ENCODE assay signal across 8 mouse cellular contexts in genomic region chr17:70854021-70854420, GRCm38 (mm10). TPM values are rescaled to one million over a fixed set of nuclear protein-coding genes. Genes with fewer than 3 reads are reported as not detected.
DNase-seq lines count a peak whose midpoint lies in the region; ATAC-seq and TF ChIP-seq lines count a peak whose summit lies in the region.

No protein-coding gene starts in this region.

- peak overlapping the region; percentile 95; the same call in 1 of the 2 replicates for H3K27ac ChIP-seq in embryonic facial prominence, embryonic 11.5 days (replicated peaks; ENCODE audit: low read depth, low read length)
- H3K27ac ChIP-seq in limb, embryonic 10.5 days: peak overlapping the region; percentile 99
- peak overlapping the region; percentile 89; the same call in 1 of the 2 replicates for H3K27ac ChIP-seq in neural tube, embryonic 15.5 days (replicated peaks)
- H3K27ac ChIP-seq in layer of hippocampus, adult 2 months: no peak overlapping the region

- peak overlapping the region; percentile 91; the same call in 1 of the 2 replicates for H3K9ac ChIP-seq in embryonic facial prominence, embryonic 11.5 days (replicated peaks; ENCODE audit: low read length)
- no peak overlapping the region for H3K9ac ChIP-seq in neural tube, embryonic 15.5 days (replicated peaks)

- no peaks in the 10 kb centered on the region for H3K36me3 ChIP-seq in embryonic facial prominence, embryonic 11.5 days (replicated peaks; ENCODE audit: control insufficient read depth, insufficient read depth, low read depth, low read length)
- H3K36me3 ChIP-seq in limb, embryonic 10.5 days: no peaks in the 10 kb centered on the region
- no peaks in the 10 kb centered on the region for H3K36me3 ChIP-seq in neural tube, embryonic 15.5 days

- peak; percentile 22 for DNase-seq in lung, adult 2 months
- no peak for DNase-seq in lung, postnatal 14 days
- DNase-seq in embryonic facial prominence, embryonic 11.5 days (ENCODE audit: low spot score): peak; percentile 42
- peak; percentile 51 for DNase-seq in limb, embryonic 10.5 days (ENCODE audit: low spot score)
- DNase-seq in layer of hippocampus, postnatal 10 days (ENCODE audit: low spot score in 2 of 2): no peak
- DNase-seq in layer of hippocampus, adult 2 months (ENCODE audit: low spot score in 2 of 2): no peak

- 0 out of 2 replicates have a peak, but pooled peaks cover 2% of the 10 kb centered on the region for H3K4me1 ChIP-seq in lung, adult 2 months (ENCODE audit: control insufficient read depth, insufficient read depth, low read length)
- H3K4me1 ChIP-seq in embryonic facial prominence, embryonic 11.5 days (ENCODE audit: control insufficient read depth, insufficient read depth, low read length): no peaks in the 10 kb centered on the region; the same call in 1 of the 2 replicates
- H3K4me1 ChIP-seq in limb, embryonic 10.5 days: peaks cover 16% of the 10 kb centered on the region
- H3K4me1 ChIP-seq in neural tube, embryonic 15.5 days: peaks cover 49% of the 10 kb centered on the region

- no peak for TF ChIP-seq POLR2A in lung, adult 2 months (IDR thresholded peaks at IDR 0.05; ENCODE audit: borderline replicate concordance, extremely low read depth, low read depth, low read length)

- no peak for TF ChIP-seq CTCF in lung, adult 2 months (IDR thresholded peaks at IDR 0.05; ENCODE audit: insufficient read depth, low read length)
- no peak for TF ChIP-seq CTCF in layer of hippocampus, adult 2 months (conservative IDR thresholded peaks at IDR 0.05)

- H3K9me3 ChIP-seq in embryonic facial prominence, embryonic 11.5 days (replicated peaks; ENCODE audit: control insufficient read depth, low read length): no peaks in the 10 kb centered on the region
- H3K9me3 ChIP-seq in limb, embryonic 10.5 days (replicated peaks): no peaks in the 10 kb centered on the region
- H3K9me3 ChIP-seq in neural tube, embryonic 15.5 days (replicated peaks): no peaks in the 10 kb centered on the region

- WGBS in lung, adult 2 months: 35% methylated on average over 6 of the region's 6 CpGs
- WGBS in embryonic facial prominence, embryonic 11.5 days: 23% methylated on average over 6 of the region's 6 CpGs
- WGBS in limb, embryonic 10.5 days: 30% methylated on average over 6 of the region's 6 CpGs
- 27% methylated on average over 6 of the region's 6 CpGs for WGBS in neural tube, embryonic 15.5 days

- peak overlapping the region; percentile 91 for H3K4me2 ChIP-seq in embryonic facial prominence, embryonic 11.5 days (ENCODE audit: low read depth, low read length)
- peak overlapping the region; percentile 98 for H3K4me2 ChIP-seq in neural tube, embryonic 15.5 days

- ATAC-seq in embryonic facial prominence, embryonic 11.5 days (replicated peaks; ENCODE audit: insufficient number of reproducible peaks, low FRiP score, low TSS enrichment, low read depth): no peak
- ATAC-seq in neural tube, embryonic 15.5 days (ENCODE audit: low FRiP score): no peak
- no peak for ATAC-seq in cerebellum, adult (ENCODE audit: insufficient number of reproducible peaks, low FRiP score, low TSS enrichment)

- H3K27me3 ChIP-seq in embryonic facial prominence, embryonic 11.5 days (ENCODE audit: control insufficient read depth, insufficient read depth, low read length): no peaks in the 10 kb centered on the region
- no peaks in the 10 kb centered on the region for H3K27me3 ChIP-seq in limb, embryonic 10.5 days (ENCODE audit: low read depth, poor library complexity, severe bottlenecking)
- peaks cover 19% of the 10 kb centered on the region for H3K27me3 ChIP-seq in neural tube, embryonic 15.5 days (replicated peaks)

- no peak overlapping the region for H3K4me3 ChIP-seq in lung, adult 2 months (replicated peaks; ENCODE audit: extremely low read depth, low read depth, low read length)
- H3K4me3 ChIP-seq in embryonic facial prominence, embryonic 11.5 days (ENCODE audit: low read depth, low read length): peak overlapping the region; percentile 65
- peak overlapping the region; percentile 92 for H3K4me3 ChIP-seq in limb, embryonic 10.5 days
- peak overlapping the region; percentile 56 for H3K4me3 ChIP-seq in neural tube, embryonic 15.5 days (replicated peaks)
- H3K4me3 ChIP-seq in layer of hippocampus, adult 2 months: no peak overlapping the region

RNA-seq across cellular contexts. Expression of gene Tgif1, which starts 0.7 kb away (rescaled TPM):
- 14.1 and 25.2 TPM in 2 replicates for polyA plus RNA-seq in lung, adult 2 months (2012; rRNA removed)
- polyA plus RNA-seq in embryonic facial prominence, embryonic 11.5 days (2014; fragmentation: Nextera tagmentation; extraction: Ambion mirVana): 92.4 and 96.5 TPM in 2 replicates
- 105 and 132 TPM in 2 replicates for polyA plus RNA-seq in limb, embryonic 10.5 days (2016; fragmentation: Nextera tagmentation; extraction: Ambion mirVana)
- 11.3 and 24.6 TPM in 2 replicates for polyA plus RNA-seq in neural tube, embryonic 15.5 days (2015; fragmentation: Nextera tagmentation; extraction: Ambion mirVana)
- total RNA-seq in layer of hippocampus, postnatal 10 days (2021): 1 to 10 TPM; 2.6 to 3.9 TPM
- 1 to 10 TPM; 1.4 to 1.7 TPM for total RNA-seq in layer of hippocampus, adult 2 months (2021)

Comparison
In these comparisons a context has a peak if more than half of its experiments do, and no peak if none do; other contexts are left out.
1. DNase-seq: peak in lung, adult 2 months (single experiment), embryonic facial prominence, embryonic 11.5 days (single experiment) and limb, embryonic 10.5 days (single experiment); none in lung, postnatal 14 days (single experiment), layer of hippocampus, postnatal 10 days (0 of 2) and layer of hippocampus, adult 2 months (0 of 2).
2. H3K4me3 ChIP-seq: peak in embryonic facial prominence, embryonic 11.5 days (single experiment), limb, embryonic 10.5 days (single experiment) and neural tube, embryonic 15.5 days (single experiment); none in lung, adult 2 months (single experiment) and layer of hippocampus, adult 2 months (single experiment).